Mouse (Mus musculus) heart, postnatal 0 days (tissue): ENCODE measurements around the gene Prr15l.
A peak's percentile ranks its signal among the peaks of the same experiment; 100 is the strongest.

Source experiments
- CTCF ChIP-seq: IDR thresholded peaks from 2 replicates; pipeline ENCODE4 v1.5.1; 2016; ENCODE audit warnings: antibody characterized with exemption, control low read depth, low read depth
- EP300 ChIP-seq: IDR thresholded peaks from 2 replicates; pipeline ENCODE4 v1.6.1; 2016; ENCODE audit warnings: antibody characterized with exemption, low read depth

- peak; percentile 18; the same call in 1 of the 2 replicates for TF ChIP-seq CTCF
- TF ChIP-seq EP300 = no peak
Observed at GRCm38 (mm10) chr11:96956009-96956724, 28.3 kb downstream of the Prr15l start.
